Mouse (Mus musculus): ENCODE measurements around the gene Hdac8.

Hdac8 gene
- long read RNA-seq, experiment 1, partial matches to known transcripts, result 0 of 4 reads
- long read RNA-seq, experiment 1, other reads (novel, unspliced or antisense), result 3 of 4 reads
- long read RNA-seq, experiment 2, partial matches to known transcripts, result 0 of 5 reads
- long read RNA-seq, experiment 2, other reads (novel, unspliced or antisense), result 2 of 5 reads

- intact Hi-C loops (cut with DNase I), result no loop called here
These were observed at the start of gene Hdac8 for GRCm38 (mm10) chrX:102504644-102505481. TSS of gene Hdac8 (minus strand) at chrX:102505359.

GRCm38 (mm10) chrX:102509205-102509604 is 4.0 kb upstream of the Hdac8 start:
- intact Hi-C loops (cut with DNase I), result no loop called here

GRCm38 (mm10) chrX:102504179-102504578 is 980 bp downstream of the Hdac8 start:
- intact Hi-C loops (cut with DNase I), result no loop called here

- intact Hi-C loops (cut with DNase I), result no loop called here
These were observed 11.0 kb downstream of the Hdac8 start for GRCm38 (mm10) chrX:102493992-102494730.

GRCm38 (mm10) chrX:102485575-102485974 is 19.6 kb downstream of the Hdac8 start:
- intact Hi-C loops (cut with DNase I), result no loop called here

- intact Hi-C loops (cut with DNase I), result loop anchor here (5.0 kb wide), 2 partner anchors 262 to 322 kb away; partner anchors contain the start of gene Ercc6l
These were observed 25.5 kb downstream of the Hdac8 start for GRCm38 (mm10) chrX:102479665-102480064.

GRCm38 (mm10) chrX:102478965-102479364 is 26.2 kb downstream of the Hdac8 start:
- intact Hi-C loops (cut with DNase I), result loop anchor here (5.0 kb wide), 2 partner anchors 262 to 322 kb away; partner anchors contain the start of gene Ercc6l

GRCm38 (mm10) chrX:102478481-102478880 is 26.7 kb downstream of the Hdac8 start:
- intact Hi-C loops (cut with DNase I), result loop anchor here (5.0 kb wide), 2 partner anchors 261 to 321 kb away; partner anchors contain the start of gene Ercc6l

- intact Hi-C loops (cut with DNase I), result loop anchor here (5.0 kb wide), 2 partner anchors 259 to 319 kb away; partner anchors contain the start of gene Ercc6l
These were observed 28.4 kb downstream of the Hdac8 start for GRCm38 (mm10) chrX:102476784-102477183.

GRCm38 (mm10) chrX:102475555-102475954 is 29.6 kb downstream of the Hdac8 start:
- intact Hi-C loops (cut with DNase I), result loop anchor here (5.0 kb wide), 2 partner anchors 258 to 318 kb away; partner anchors contain the start of gene Ercc6l

GRCm38 (mm10) chrX:102418343-102419127 is 86.6 kb downstream of the Hdac8 start:
- intact Hi-C loops (cut with DNase I), result no loop called here

- intact Hi-C loops (cut with DNase I), result no loop called here
These were observed 88.2 kb downstream of the Hdac8 start for GRCm38 (mm10) chrX:102416972-102417371.

- intact Hi-C loops (cut with DNase I), result no loop called here
These were observed 88.8 kb downstream of the Hdac8 start for GRCm38 (mm10) chrX:102416386-102416785.

- intact Hi-C loops (cut with DNase I), result no loop called here
These were observed 120.4 kb downstream of the Hdac8 start for GRCm38 (mm10) chrX:102384765-102385164.

GRCm38 (mm10) chrX:102383151-102383550 is 122.0 kb downstream of the Hdac8 start:
- intact Hi-C loops (cut with DNase I), result no loop called here

GRCm38 (mm10) chrX:102366510-102366909 is 138.6 kb downstream of the Hdac8 start:
- intact Hi-C loops (cut with DNase I), result no loop called here

- intact Hi-C loops (cut with DNase I), result no loop called here
These were observed 142.9 kb downstream of the Hdac8 start for GRCm38 (mm10) chrX:102362244-102362643.

- intact Hi-C loops (cut with DNase I), result no loop called here
These were observed 151.7 kb downstream of the Hdac8 start for GRCm38 (mm10) chrX:102353412-102353811.

- intact Hi-C loops (cut with DNase I), result no loop called here
These were observed 155.1 kb downstream of the Hdac8 start for GRCm38 (mm10) chrX:102349843-102350731.
